Mouse (Mus musculus) Muller cell, postnatal 12 days (primary cell): ENCODE results near the gene Golga4.

Source experiments
- DNase-seq: peaks from one replicate; pipeline ENCODE4 v3.0.0-alpha.2; 2015; ENCODE audit errors: inconsistent ontology term

Golga4 gene

GRCm38 (mm10) chr9:118527056-118527455 is 21.0 kb downstream of the Golga4 start:
- DNase-seq: no peak

- DNase-seq: no peak
Measured at GRCm38 (mm10) chr9:118529783-118530182, 23.7 kb downstream of the Golga4 start.

GRCm38 (mm10) chr9:118530679-118531078 is 24.6 kb downstream of the Golga4 start:
- no peak for DNase-seq

- peak; percentile 36 for DNase-seq
Measured at GRCm38 (mm10) chr9:118532516-118533205, 26.6 kb downstream of the Golga4 start.

- no peak for DNase-seq
Measured at GRCm38 (mm10) chr9:118536946-118537345, 30.9 kb downstream of the Golga4 start.

GRCm38 (mm10) chr9:118537463-118538339 is 31.6 kb downstream of the Golga4 start:
- no peak for DNase-seq

- DNase-seq: no peak
Measured at GRCm38 (mm10) chr9:118541851-118542250, 35.8 kb downstream of the Golga4 start.

GRCm38 (mm10) chr9:118545146-118545545 is 39.1 kb downstream of the Golga4 start:
- no peak for DNase-seq

GRCm38 (mm10) chr9:118548651-118549050 is 42.6 kb downstream of the Golga4 start:
- DNase-seq: no peak

- DNase-seq: peak; percentile 11
Measured at GRCm38 (mm10) chr9:118556951-118557780, 51.1 kb downstream of the Golga4 start.

- DNase-seq: no peak
Measured at GRCm38 (mm10) chr9:118563356-118563755, 57.3 kb downstream of the Golga4 start.

GRCm38 (mm10) chr9:118563866-118564265 is 57.8 kb downstream of the Golga4 start:
- DNase-seq: no peak

GRCm38 (mm10) chr9:118564696-118565095 is 58.6 kb downstream of the Golga4 start:
- no peak for DNase-seq

- DNase-seq: no peak
Measured at GRCm38 (mm10) chr9:118569328-118569727, 63.3 kb downstream of the Golga4 start.

GRCm38 (mm10) chr9:118570865-118571264 is 64.8 kb downstream of the Golga4 start:
- no peak for DNase-seq

GRCm38 (mm10) chr9:118571701-118572100 is 65.6 kb downstream of the Golga4 start:
- DNase-seq: no peak

GRCm38 (mm10) chr9:118574911-118575310 is 68.8 kb downstream of the Golga4 start:
- DNase-seq: no peak

GRCm38 (mm10) chr9:118580371-118580770 is 74.3 kb downstream of the Golga4 start:
- no peak for DNase-seq

GRCm38 (mm10) chr9:118582757-118583156 is 76.7 kb downstream of the Golga4 start:
- no peak for DNase-seq

- no peak for DNase-seq
Measured at GRCm38 (mm10) chr9:118584838-118585237, 78.8 kb downstream of the Golga4 start.

- DNase-seq: no peak
Measured at GRCm38 (mm10) chr9:118585998-118586397, 79.9 kb downstream of the Golga4 start.

GRCm38 (mm10) chr9:118587115-118587514 is 81.0 kb downstream of the Golga4 start:
- no peak for DNase-seq
